Mouse (Mus musculus) bone marrow, adult 2 months (tissue): Measurements from ENCODE around the gene Pim1.

Source experiments
- CTCF ChIP-seq: fragments of 200-500 bp; IDR thresholded peaks from 2 replicates; pipeline ENCODE4 v1.5.1; 2011; ENCODE audit warnings: low read length, control low read depth; ENCODE audit not compliant: control insufficient read depth, insufficient read depth
- POLR2A ChIP-seq: fragments of 200-500 bp; IDR thresholded peaks from 2 replicates; pipeline ENCODE4 v1.6.1; 2011; ENCODE audit warnings: low read depth, mild to moderate bottlenecking, control low read depth, low read length, borderline replicate concordance; ENCODE audit not compliant: control insufficient read depth

DNA sequence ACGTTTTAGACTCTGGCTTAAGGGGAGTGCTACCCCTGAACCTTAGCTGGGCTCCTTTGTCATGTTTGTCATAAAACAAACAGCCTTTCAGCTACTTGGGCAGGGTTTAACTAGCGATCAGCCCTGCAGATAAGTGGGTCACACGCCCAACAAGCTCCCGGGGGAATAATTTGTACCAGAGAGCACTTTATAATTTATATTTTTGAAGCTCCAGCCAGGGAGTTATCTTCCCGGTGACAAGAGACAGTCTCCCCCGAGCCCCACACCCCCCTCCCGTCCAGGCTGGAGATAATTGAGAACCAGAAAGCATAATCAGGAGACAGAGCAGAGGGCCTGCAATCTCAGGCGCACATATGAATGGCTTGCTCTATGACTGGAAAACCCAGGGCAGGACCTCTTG is 45.5 kb upstream of the Pim1 start:
- TF ChIP-seq CTCF (no peak), POLR2A (no peak)
